In genomic region chr11:72926226-72926890, GRCm38 (mm10) we compare ENCODE assay signal across 9 mouse cellular contexts. TPM values are rescaled to one million over a fixed set of nuclear protein-coding genes. Genes with fewer than 3 reads are reported as not detected.
DNase-seq lines count a peak whose midpoint lies in the region; ATAC-seq and TF ChIP-seq lines count a peak whose summit lies in the region.
"Had no signal": no experiment of that assay in that cellular context is flagged by ENCODE, and none has a peak within 500 bp of the region (broad histone marks: within the 10 kb centered on the region; RNA-seq: fewer than 3 reads in every experiment).

No protein-coding gene starts in this region.

- WGBS in hindbrain, embryonic 11.5 days = 56% methylated on average over 13 of the region's 13 CpGs
- WGBS in limb, embryonic 14.5 days = 56% methylated on average over 13 of the region's 13 CpGs
- 54% methylated on average over 13 of the region's 13 CpGs for whole genome bisulfite sequencing in midbrain, embryonic 15.5 days

- H3K4me1 ChIP-seq in hindbrain, embryonic 11.5 days (replicated peaks; ENCODE audit: control insufficient read depth, insufficient read depth, low read length) = no peaks in the 10 kb centered on the region
- no peaks in the 10 kb centered on the region for H3K4me1 ChIP-seq in limb, embryonic 14.5 days (ENCODE audit: control insufficient read depth, insufficient read depth, low read length)
- 0 out of 2 replicates have a peak, but pooled peaks cover 4% of the 10 kb centered on the region for H3K4me1 ChIP-seq in midbrain, embryonic 15.5 days

- ATAC-seq in hindbrain, embryonic 11.5 days (ENCODE audit: low FRiP score) = peak; percentile 53; the same call in 1 of the 2 replicates
- no peak for ATAC-seq in limb, embryonic 14.5 days (ENCODE audit: low FRiP score, low read depth)
- peak; percentile 66; the same call in 1 of the 2 replicates for ATAC-seq in midbrain, embryonic 15.5 days (replicated peaks)

- no peak overlapping the region for H3K4me2 ChIP-seq in hindbrain, embryonic 11.5 days (replicated peaks; ENCODE audit: low read depth, low read length)
- no peak overlapping the region for H3K4me2 ChIP-seq in limb, embryonic 14.5 days (replicated peaks; ENCODE audit: low read depth, low read length, severe bottlenecking)
- H3K4me2 ChIP-seq in midbrain, embryonic 15.5 days = no peak overlapping the region

- H3K27ac ChIP-seq in hindbrain, embryonic 11.5 days (ENCODE audit: low read depth, low read length) = no peak overlapping the region
- H3K27ac ChIP-seq in limb, embryonic 14.5 days (replicated peaks; ENCODE audit: low read depth, low read length) = no peak overlapping the region
- H3K27ac ChIP-seq in midbrain, embryonic 15.5 days = no peak overlapping the region

- peaks cover 2% of the 10 kb centered on the region; the same call in 1 of the 2 replicates for H3K36me3 ChIP-seq in hindbrain, embryonic 11.5 days (ENCODE audit: control insufficient read depth, insufficient read depth, low read length)
- peaks cover 46% of the 10 kb centered on the region for H3K36me3 ChIP-seq in limb, embryonic 14.5 days (ENCODE audit: control insufficient read depth, insufficient read depth, low read length)
- H3K36me3 ChIP-seq in midbrain, embryonic 15.5 days (replicated peaks) = peaks cover 16% of the 10 kb centered on the region; the same call in 1 of the 2 replicates

- TF ChIP-seq POLR2A in limb, embryonic 14.5 days (IDR thresholded peaks at IDR 0.05; ENCODE audit: borderline replicate concordance, extremely low read depth, insufficient read depth, insufficient read length) = no peak

- no peaks in the 10 kb centered on the region for H3K9me3 ChIP-seq in hindbrain, embryonic 11.5 days (ENCODE audit: control insufficient read depth, low read length)
- H3K9me3 ChIP-seq in limb, embryonic 14.5 days (ENCODE audit: control insufficient read depth, low read length) = no peaks in the 10 kb centered on the region
- H3K9me3 ChIP-seq in midbrain, embryonic 15.5 days = no peaks in the 10 kb centered on the region

- H3K27me3 ChIP-seq in hindbrain, embryonic 11.5 days (ENCODE audit: control insufficient read depth, insufficient read depth, low read length) = no peaks in the 10 kb centered on the region
- no peaks in the 10 kb centered on the region for H3K27me3 ChIP-seq in limb, embryonic 14.5 days (ENCODE audit: control insufficient read depth, insufficient read depth, low read length)
- H3K27me3 ChIP-seq in midbrain, embryonic 15.5 days (replicated peaks) = no peaks in the 10 kb centered on the region

- no peak overlapping the region for H3K4me3 ChIP-seq in hindbrain, embryonic 11.5 days (ENCODE audit: low read depth, low read length)
- no peak overlapping the region for H3K4me3 ChIP-seq in limb, embryonic 14.5 days (replicated peaks; ENCODE audit: low read length)
- no peak overlapping the region for H3K4me3 ChIP-seq in midbrain, embryonic 15.5 days
- H3K4me3 ChIP-seq: myocyte had no signal

- peak; percentile 37 for DNase-seq in layer of hippocampus, adult 11-12 months (ENCODE audit: low spot score)
- DNase-seq in layer of hippocampus, postnatal 36 days = no peak
- DNase-seq in adrenal gland, adult 8-10 months = peak; percentile 26
- peak; percentile 62 for DNase-seq in embryo, embryonic 9.5 days (ENCODE audit: extremely low spot score)
- DNase-seq in hindbrain, embryonic 11.5 days (ENCODE audit: low spot score) = peak; percentile 82
- peak; percentile 30 for DNase-seq in limb, embryonic 14.5 days (ENCODE audit: low spot score)
- DNase-seq in thymus, adult 18-20 months = peak; percentile 24 to 33

- H3K9ac ChIP-seq in hindbrain, embryonic 11.5 days (ENCODE audit: low read depth, low read length) = no peak overlapping the region
- no peak overlapping the region for H3K9ac ChIP-seq in limb, embryonic 14.5 days (ENCODE audit: low read depth, low read length, severe bottlenecking)
- H3K9ac ChIP-seq in midbrain, embryonic 15.5 days = no peak overlapping the region

RNA-seq across cellular contexts. Expression of gene Atp2a3, which starts 34.6 kb away (rescaled TPM):
- 1 to 10 TPM; 4.3 to 5.7 TPM for total RNA-seq in layer of hippocampus, postnatal 36 days (2021)
- total RNA-seq in adrenal gland, adult 8-10 months (2022) = 10 to 100 TPM; 10.6 to 19.8 (median 12.4) TPM
- 0.68 and 1.4 TPM in 2 replicates for polyA plus RNA-seq in hindbrain, embryonic 11.5 days (2014; fragmentation: Nextera tagmentation; extraction: Ambion mirVana)
- polyA plus RNA-seq in limb, embryonic 14.5 days (2012; rRNA removed) = 2.6 and 2.7 TPM in 2 replicates
- polyA plus RNA-seq in limb, embryonic 14.5 days (2014; fragmentation: Nextera tagmentation; extraction: Ambion mirVana) = 2.3 TPM in 2 replicates
- polyA plus RNA-seq in midbrain, embryonic 15.5 days (2015; fragmentation: Nextera tagmentation; extraction: Ambion mirVana) = 1.0 and 1.1 TPM in 2 replicates

Comparison
In these comparisons a context has a peak if more than half of its experiments do, and no peak if none do; other contexts are left out.
1. DNase-seq: peak in layer of hippocampus, adult 11-12 months (single experiment), adrenal gland, adult 8-10 months (single experiment), embryo, embryonic 9.5 days (single experiment), hindbrain, embryonic 11.5 days (single experiment), limb, embryonic 14.5 days (single experiment) and thymus, adult 18-20 months (2 of 2); none in layer of hippocampus, postnatal 36 days (0 of 2).